Mouse (Mus musculus) embryonic fibroblast, embryonic 13.5 days (primary cell): ENCODE measurements around the gene Vsig1.

ENCODE experiments used
- CTCF ChIP-seq: IDR thresholded peaks from 2 replicates; pipeline ENCODE4 v1.5.1; 2011; ENCODE audit warnings: mild to moderate bottlenecking, control low read depth, low read length, moderate library complexity, borderline replicate concordance; ENCODE audit not compliant: insufficient read depth
- POLR2A ChIP-seq: IDR thresholded peaks from 2 replicates; pipeline ENCODE4 v1.6.1; 2011; ENCODE audit warnings: low read depth, mild to moderate bottlenecking, control low read depth, low read length, moderate library complexity

DNA sequence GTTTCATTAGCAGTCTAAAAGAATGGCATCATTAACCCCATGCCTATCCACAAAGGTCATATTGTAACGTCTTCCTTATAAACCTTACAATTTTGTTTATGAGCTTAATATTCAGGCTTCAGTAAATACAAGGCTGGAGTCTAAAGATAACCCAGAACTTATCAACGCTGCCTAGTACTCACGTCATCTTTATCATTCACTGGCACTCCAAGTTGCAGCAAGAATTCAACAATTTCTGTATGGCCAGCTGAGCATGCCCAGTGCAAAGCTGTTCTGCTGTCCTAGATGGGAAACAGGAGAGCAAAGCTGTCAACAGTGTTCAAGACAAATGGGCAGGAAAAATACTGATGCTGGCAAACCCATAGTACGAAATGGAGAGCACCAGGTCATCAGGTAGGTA is 46.2 kb downstream of the Vsig1 start:
- TF ChIP-seq CTCF (no peak), POLR2A (no peak)
